Mouse (Mus musculus): ENCODE results near the gene Acot8. TPM values are rescaled to one million over a fixed set of nuclear protein-coding genes. Genes with fewer than 3 reads are reported as not detected.

Acot8 gene
- 0.93 TPM for polyA plus RNA-seq (2014; fragmentation: Illumina TruSeq; extraction: RNeasy Lipid Tissue Mini Kit (QIAGEN cat#74804); ENCODE audit: low read depth, low replicate concordance)

DNA sequence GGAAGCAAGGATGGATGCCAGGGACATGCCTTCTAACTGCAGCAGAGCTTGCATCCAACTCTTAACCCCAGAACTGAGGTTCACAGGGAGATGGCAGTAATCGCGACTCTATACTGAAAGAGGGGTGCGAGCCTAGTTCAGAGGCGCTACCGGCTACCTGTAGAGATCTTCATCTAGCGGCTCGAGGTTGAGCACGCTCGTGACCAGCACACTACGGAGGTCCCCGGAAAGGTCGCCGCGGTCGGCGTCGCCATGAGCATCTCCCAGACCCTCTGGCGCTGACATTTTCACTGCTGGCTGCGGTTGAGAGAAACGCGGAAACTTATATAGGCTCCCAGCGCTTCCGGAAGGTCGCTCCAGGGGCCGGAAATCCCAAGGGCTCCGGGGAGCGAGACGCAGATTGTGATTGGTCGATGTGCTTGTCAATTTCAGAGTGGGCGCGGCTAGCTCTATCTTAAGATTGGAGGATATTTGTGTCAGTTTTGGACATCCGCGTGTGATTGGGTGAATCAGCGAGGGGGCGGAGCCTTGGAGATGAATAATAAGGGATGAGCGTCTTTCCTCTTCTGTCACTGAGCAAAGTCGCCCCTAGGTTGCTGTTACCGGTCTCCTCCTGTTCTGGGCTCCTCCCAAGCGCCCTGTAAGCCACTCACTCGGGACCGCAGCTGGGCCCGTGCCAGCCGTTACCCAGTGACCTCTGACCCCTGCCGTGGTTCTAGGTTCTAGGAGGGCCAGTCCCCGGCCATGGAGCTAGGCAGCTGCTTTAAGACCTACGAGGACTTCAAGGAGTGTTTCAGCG is at the start of gene Acot8, which contains the start of gene Zswim3:
Acot8 (minus strand) TSS at position 350 of the 799 bp plus-strand sequence.
Zswim3 (plus strand) TSS at position 566 of the 799 bp plus-strand sequence.

GRCm38 (mm10) chr2:164833314-164833959 is 28.8 kb upstream of the Acot8 start, which contains the start of gene Neurl2:
Gene Neurl2 (minus strand): TSS chr2:164833456.

DNA sequence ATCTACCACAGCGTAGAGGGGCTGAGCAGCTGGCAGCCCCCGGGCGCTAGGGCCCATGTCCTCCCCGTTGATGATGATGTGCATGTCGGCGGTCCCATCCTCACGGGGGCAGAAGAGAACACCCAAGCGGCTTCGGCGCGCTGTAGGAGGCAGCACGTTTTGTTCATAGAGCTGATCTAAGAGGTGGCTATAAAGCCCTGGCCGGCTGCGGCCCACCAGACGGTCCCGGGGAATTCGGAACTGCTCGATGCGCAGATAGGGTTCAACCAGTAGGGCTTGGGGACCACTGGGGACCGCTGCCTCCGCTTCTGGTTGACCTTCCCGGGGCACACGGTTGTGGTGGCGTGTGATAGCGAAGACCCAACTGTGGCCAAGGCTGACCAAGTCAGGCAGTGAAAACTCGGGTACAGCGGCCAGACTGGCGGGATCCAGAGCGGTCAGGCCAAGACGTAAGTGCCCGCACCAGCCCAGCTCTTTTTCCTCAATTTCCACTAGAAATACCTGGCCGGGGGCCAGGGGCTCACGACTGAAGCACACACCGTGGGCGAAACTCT is 28.1 kb upstream of the Acot8 start, which contains the start of gene Ctsa:
Ctsa (plus strand) TSS at position 126 of the 554 bp plus-strand sequence.

DNA sequence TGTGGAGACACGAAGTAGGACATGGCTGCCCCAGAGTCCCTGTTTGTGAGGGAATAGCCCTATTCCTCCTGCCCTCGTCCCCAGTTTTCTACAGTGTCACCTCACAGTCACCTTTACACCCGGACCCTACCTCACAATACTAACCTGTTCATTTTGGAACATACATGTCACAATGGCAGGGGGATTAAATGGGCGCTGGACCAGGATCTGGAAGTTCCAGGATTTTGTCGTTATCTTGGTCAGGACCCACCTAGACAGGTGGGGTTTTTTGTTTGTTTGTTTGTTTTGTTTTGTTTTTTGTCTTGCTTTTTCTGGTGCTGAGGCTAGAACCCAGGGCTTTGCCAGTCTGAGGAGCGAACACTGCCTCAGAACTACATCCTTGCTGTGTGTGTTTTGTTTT is 23.8 kb upstream of the Acot8 start, which contains the start of gene Spata25:
Spata25 (minus strand) TSS at position 101 of the 400 bp plus-strand sequence.

GRCm38 (mm10) chr2:164822636-164823165 is 18.0 kb upstream of the Acot8 start, which contains the start of gene Zswim1:
Gene Zswim1 (plus strand): TSS chr2:164822686.

DNA sequence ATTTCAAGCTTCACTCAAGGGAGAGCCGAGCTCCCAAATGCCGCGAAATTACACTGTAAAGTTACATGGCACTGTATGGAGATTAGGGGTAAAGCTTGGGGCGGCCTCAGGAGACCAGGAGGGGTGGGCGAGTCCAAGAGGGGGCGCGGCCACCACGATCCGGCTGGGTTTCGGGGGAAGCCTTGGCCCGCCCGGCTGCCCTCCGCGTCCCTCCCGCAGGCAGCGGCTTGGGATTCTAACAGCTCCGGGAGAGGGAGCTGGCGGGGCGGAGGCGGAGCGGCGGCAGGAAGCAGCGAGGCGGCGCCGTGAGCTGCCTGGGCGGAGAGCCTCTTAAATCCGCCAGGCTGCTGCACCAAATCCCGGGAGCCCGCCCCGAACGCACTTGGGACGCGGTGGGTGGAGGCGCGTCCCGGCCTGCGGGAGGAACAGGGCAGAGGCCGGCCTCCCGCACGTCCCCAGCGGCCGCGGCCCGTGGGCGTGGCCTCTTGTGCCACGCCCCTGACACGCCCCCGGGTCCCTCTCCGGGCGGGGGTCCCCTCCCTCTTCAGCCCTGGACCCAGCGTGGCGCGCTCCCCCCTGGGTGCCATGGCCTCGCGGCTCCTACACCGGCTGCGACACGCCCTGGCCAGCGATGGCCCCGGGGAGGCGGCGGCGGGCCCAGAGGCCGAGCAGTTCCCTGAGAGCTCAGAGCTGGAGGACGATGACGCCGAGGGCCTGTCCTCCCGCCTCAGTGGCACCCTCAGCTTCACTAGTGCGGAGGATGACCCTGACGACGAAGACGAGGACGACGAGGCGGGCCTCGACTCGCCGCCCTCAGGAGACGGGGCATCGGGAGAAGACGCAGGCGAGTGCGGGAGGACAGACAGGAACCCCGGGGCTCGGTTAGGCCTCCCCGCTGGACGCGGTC is 18.9 kb downstream of the Acot8 start, which contains the start of gene Snx21:
Snx21 (plus strand) TSS at position 343 of the 907 bp plus-strand sequence.

DNA sequence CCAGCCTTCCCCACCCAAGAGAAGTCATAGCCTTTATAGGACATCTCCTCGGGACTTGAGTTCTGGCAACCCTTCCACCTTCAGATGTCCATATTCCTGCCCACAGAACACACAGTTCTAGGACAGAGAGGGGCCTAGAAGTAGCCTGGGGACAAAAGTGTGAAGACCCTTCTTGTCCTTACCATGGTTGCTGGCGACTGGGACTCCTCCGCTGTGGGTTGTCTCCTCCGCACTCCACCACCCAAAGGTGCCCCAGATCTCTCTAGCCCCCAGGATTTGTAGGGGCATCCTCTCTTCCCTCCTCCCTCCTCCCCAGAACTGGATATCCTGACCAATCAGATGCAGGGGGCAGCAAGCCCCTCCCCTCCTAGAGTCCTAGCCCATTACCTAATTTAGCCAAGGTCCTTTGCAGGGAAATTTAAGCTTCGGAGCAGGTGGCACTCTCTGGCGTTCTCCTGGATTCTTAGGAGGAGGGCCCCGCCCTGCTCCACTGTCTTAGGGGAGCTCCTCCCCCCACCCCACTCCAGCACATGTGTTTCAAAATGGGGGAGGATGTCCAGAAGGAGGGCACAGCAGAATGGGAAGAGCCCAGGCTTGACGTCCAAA is 25.1 kb downstream of the Acot8 start, which contains the start of gene Tnnc2:
Tnnc2 (minus strand) TSS at position 487 of the 606 bp plus-strand sequence.

GRCm38 (mm10) chr2:164769258-164770037 is 35.2 kb downstream of the Acot8 start, which contains the start of gene Ube2c:
Gene Ube2c (plus strand): TSS chr2:164769898.

GRCm38 (mm10) chr2:164745843-164746479 is 58.7 kb downstream of the Acot8 start, which contains the start of the genes Wfdc3 and Dnttip1:
Gene Wfdc3 (minus strand): TSS chr2:164745931.
Gene Dnttip1 (plus strand): TSS chr2:164745983.

Other genes with a start within 250 kb of the Acot8 start
- gene Wfdc2, start 242.5 kb downstream of the Acot8 start, polyA plus RNA-seq (2014; fragmentation: Illumina TruSeq; extraction: RNeasy Lipid Tissue Mini Kit (QIAGEN cat#74804); ENCODE audit: low read depth, low replicate concordance), result not detected
- gene Spint3, start 231.4 kb downstream of the Acot8 start, polyA plus RNA-seq (2014; fragmentation: Illumina TruSeq; extraction: RNeasy Lipid Tissue Mini Kit (QIAGEN cat#74804); ENCODE audit: low read depth, low replicate concordance), result not detected
- not detected for gene Wfdc6a, start 219.4 kb downstream of the Acot8 start, polyA plus RNA-seq (2014; fragmentation: Illumina TruSeq; extraction: RNeasy Lipid Tissue Mini Kit (QIAGEN cat#74804); ENCODE audit: low read depth, low replicate concordance)
- gene Eppin, start 211.3 kb downstream of the Acot8 start, polyA plus RNA-seq (2014; fragmentation: Illumina TruSeq; extraction: RNeasy Lipid Tissue Mini Kit (QIAGEN cat#74804); ENCODE audit: low read depth, low replicate concordance), result not detected
- gene Wfdc6b, start 191.4 kb downstream of the Acot8 start, polyA plus RNA-seq (2014; fragmentation: Illumina TruSeq; extraction: RNeasy Lipid Tissue Mini Kit (QIAGEN cat#74804); ENCODE audit: low read depth, low replicate concordance), result not detected
- not detected for gene Wfdc8, start 191.3 kb downstream of the Acot8 start, polyA plus RNA-seq (2014; fragmentation: Illumina TruSeq; extraction: RNeasy Lipid Tissue Mini Kit (QIAGEN cat#74804); ENCODE audit: low read depth, low replicate concordance)
- 0.37 TPM for gene Wfdc16, start 166.1 kb downstream of the Acot8 start, polyA plus RNA-seq (2014; fragmentation: Illumina TruSeq; extraction: RNeasy Lipid Tissue Mini Kit (QIAGEN cat#74804); ENCODE audit: low read depth, low replicate concordance)
- gene Wfdc10, start 148.8 kb downstream of the Acot8 start, polyA plus RNA-seq (2014; fragmentation: Illumina TruSeq; extraction: RNeasy Lipid Tissue Mini Kit (QIAGEN cat#74804); ENCODE audit: low read depth, low replicate concordance), result not detected
- not detected for gene Wfdc9, start 148.3 kb downstream of the Acot8 start, polyA plus RNA-seq (2014; fragmentation: Illumina TruSeq; extraction: RNeasy Lipid Tissue Mini Kit (QIAGEN cat#74804); ENCODE audit: low read depth, low replicate concordance)
- gene Wfdc11, start 130.8 kb downstream of the Acot8 start, polyA plus RNA-seq (2014; fragmentation: Illumina TruSeq; extraction: RNeasy Lipid Tissue Mini Kit (QIAGEN cat#74804); ENCODE audit: low read depth, low replicate concordance), result not detected
- not detected for gene Wfdc13, start 119.8 kb downstream of the Acot8 start, polyA plus RNA-seq (2014; fragmentation: Illumina TruSeq; extraction: RNeasy Lipid Tissue Mini Kit (QIAGEN cat#74804); ENCODE audit: low read depth, low replicate concordance)
- not detected for gene Spint4, start 106.4 kb downstream of the Acot8 start, polyA plus RNA-seq (2014; fragmentation: Illumina TruSeq; extraction: RNeasy Lipid Tissue Mini Kit (QIAGEN cat#74804); ENCODE audit: low read depth, low replicate concordance)
- not detected for gene Spint5, start 89.6 kb downstream of the Acot8 start, polyA plus RNA-seq (2014; fragmentation: Illumina TruSeq; extraction: RNeasy Lipid Tissue Mini Kit (QIAGEN cat#74804); ENCODE audit: low read depth, low replicate concordance)
- gene Wfdc3, start 59.0 kb downstream of the Acot8 start, polyA plus RNA-seq (2014; fragmentation: Illumina TruSeq; extraction: RNeasy Lipid Tissue Mini Kit (QIAGEN cat#74804); ENCODE audit: low read depth, low replicate concordance), result not detected
- gene Dnttip1, start 58.9 kb downstream of the Acot8 start, polyA plus RNA-seq (2014; fragmentation: Illumina TruSeq; extraction: RNeasy Lipid Tissue Mini Kit (QIAGEN cat#74804); ENCODE audit: low read depth, low replicate concordance), result 1.6 TPM
- not detected for gene Ube2c, start 35.0 kb downstream of the Acot8 start, polyA plus RNA-seq (2014; fragmentation: Illumina TruSeq; extraction: RNeasy Lipid Tissue Mini Kit (QIAGEN cat#74804); ENCODE audit: low read depth, low replicate concordance)
- gene Tnnc2, start 24.9 kb downstream of the Acot8 start, polyA plus RNA-seq (2014; fragmentation: Illumina TruSeq; extraction: RNeasy Lipid Tissue Mini Kit (QIAGEN cat#74804); ENCODE audit: low read depth, low replicate concordance), result not detected
- 1.1 TPM for gene Snx21, start 19.1 kb downstream of the Acot8 start, polyA plus RNA-seq (2014; fragmentation: Illumina TruSeq; extraction: RNeasy Lipid Tissue Mini Kit (QIAGEN cat#74804); ENCODE audit: low read depth, low replicate concordance)
- gene Zswim3, start 216 bp upstream of the Acot8 start, polyA plus RNA-seq (2014; fragmentation: Illumina TruSeq; extraction: RNeasy Lipid Tissue Mini Kit (QIAGEN cat#74804); ENCODE audit: low read depth, low replicate concordance), result 0.90 TPM
- 0.95 TPM for gene Zswim1, start 17.8 kb upstream of the Acot8 start, polyA plus RNA-seq (2014; fragmentation: Illumina TruSeq; extraction: RNeasy Lipid Tissue Mini Kit (QIAGEN cat#74804); ENCODE audit: low read depth, low replicate concordance)
- gene Spata25, start 23.7 kb upstream of the Acot8 start, polyA plus RNA-seq (2014; fragmentation: Illumina TruSeq; extraction: RNeasy Lipid Tissue Mini Kit (QIAGEN cat#74804); ENCODE audit: low read depth, low replicate concordance), result not detected
- 46.3 TPM for gene Ctsa, start 28.0 kb upstream of the Acot8 start, polyA plus RNA-seq (2014; fragmentation: Illumina TruSeq; extraction: RNeasy Lipid Tissue Mini Kit (QIAGEN cat#74804); ENCODE audit: low read depth, low replicate concordance)
- gene Neurl2, start 28.6 kb upstream of the Acot8 start, polyA plus RNA-seq (2014; fragmentation: Illumina TruSeq; extraction: RNeasy Lipid Tissue Mini Kit (QIAGEN cat#74804); ENCODE audit: low read depth, low replicate concordance), result not detected
- 3.6 TPM for gene Pltp, start 52.8 kb upstream of the Acot8 start, polyA plus RNA-seq (2014; fragmentation: Illumina TruSeq; extraction: RNeasy Lipid Tissue Mini Kit (QIAGEN cat#74804); ENCODE audit: low read depth, low replicate concordance)
- gene Pcif1, start 74.4 kb upstream of the Acot8 start, polyA plus RNA-seq (2014; fragmentation: Illumina TruSeq; extraction: RNeasy Lipid Tissue Mini Kit (QIAGEN cat#74804); ENCODE audit: low read depth, low replicate concordance), result 3.5 TPM
- 0.40 TPM for gene Zfp335, start 106.9 kb upstream of the Acot8 start, polyA plus RNA-seq (2014; fragmentation: Illumina TruSeq; extraction: RNeasy Lipid Tissue Mini Kit (QIAGEN cat#74804); ENCODE audit: low read depth, low replicate concordance)
- gene Mmp9, start 135.9 kb upstream of the Acot8 start, polyA plus RNA-seq (2014; fragmentation: Illumina TruSeq; extraction: RNeasy Lipid Tissue Mini Kit (QIAGEN cat#74804); ENCODE audit: low read depth, low replicate concordance), result not detected
- 1.8 TPM for gene Slc12a5, start 155.9 kb upstream of the Acot8 start, polyA plus RNA-seq (2014; fragmentation: Illumina TruSeq; extraction: RNeasy Lipid Tissue Mini Kit (QIAGEN cat#74804); ENCODE audit: low read depth, low replicate concordance)
- 5.0 TPM for gene Ncoa5, start 230.0 kb upstream of the Acot8 start, polyA plus RNA-seq (2014; fragmentation: Illumina TruSeq; extraction: RNeasy Lipid Tissue Mini Kit (QIAGEN cat#74804); ENCODE audit: low read depth, low replicate concordance)

All from liver, adult 10 weeks (tissue).